Mouse (Mus musculus) heart, adult 11 months (tissue): Measurements from ENCODE around the gene Nr0b2.
"Not testable (repeated sequence)": the region's sequence is repeated elsewhere in the genome, so short reads cannot be mapped to it uniquely, and the experiment has no call there.

ENCODE experiments used
- DNase-seq: peaks from one replicate; pipeline ENCODE4 v3.0.0; 2022

Gene Nr0b2

GRCm38 (mm10) chr4:133552768-133553447 is at the start of gene Nr0b2:
TSS of gene Nr0b2 (plus strand) at chr4:133553376.
- DNase-seq: peak; percentile 95

- DNase-seq: no peak
Measured at GRCm38 (mm10) chr4:133504300-133504699, 48.9 kb upstream of the Nr0b2 start.

- DNase-seq: no peak
Measured at GRCm38 (mm10) chr4:133504755-133505485, 48.3 kb upstream of the Nr0b2 start.

GRCm38 (mm10) chr4:133506573-133506972 is 46.6 kb upstream of the Nr0b2 start:
- no peak for DNase-seq

- no peak for DNase-seq
Measured at GRCm38 (mm10) chr4:133508990-133509389, 44.2 kb upstream of the Nr0b2 start.

GRCm38 (mm10) chr4:133511050-133511449 is 42.1 kb upstream of the Nr0b2 start:
- no peak for DNase-seq

- not testable (repeated sequence) for DNase-seq
Measured at GRCm38 (mm10) chr4:133512511-133512910, 40.7 kb upstream of the Nr0b2 start.

GRCm38 (mm10) chr4:133512972-133513371 is 40.2 kb upstream of the Nr0b2 start:
- peak; percentile 94 for DNase-seq

- no peak for DNase-seq
Measured at GRCm38 (mm10) chr4:133518601-133519368, 34.4 kb upstream of the Nr0b2 start, which contains the start of gene Kdf1. TSS of gene Kdf1 (plus strand) at chr4:133518963.

- DNase-seq: no peak
Measured at GRCm38 (mm10) chr4:133519369-133519665, 33.9 kb upstream of the Nr0b2 start.

- DNase-seq: no peak
Measured at GRCm38 (mm10) chr4:133521502-133521901, 31.7 kb upstream of the Nr0b2 start.

- DNase-seq: no peak
Measured at GRCm38 (mm10) chr4:133527788-133528187, 25.4 kb upstream of the Nr0b2 start.

GRCm38 (mm10) chr4:133532777-133533176 is 20.4 kb upstream of the Nr0b2 start:
- no peak for DNase-seq

- no peak for DNase-seq
Measured at GRCm38 (mm10) chr4:133536081-133536480, 17.1 kb upstream of the Nr0b2 start.

GRCm38 (mm10) chr4:133536652-133537051 is 16.5 kb upstream of the Nr0b2 start:
- no peak for DNase-seq

GRCm38 (mm10) chr4:133545272-133546231 is 7.6 kb upstream of the Nr0b2 start, which contains the start of gene Nudc:
TSS of gene Nudc (minus strand) at chr4:133545996.
- DNase-seq: peak; percentile 100

- DNase-seq: no peak
Measured at GRCm38 (mm10) chr4:133552029-133552428, 1.1 kb upstream of the Nr0b2 start.

- peak; percentile 94 for DNase-seq
Measured at GRCm38 (mm10) chr4:133553448-133554330, 513 bp downstream of the Nr0b2 start.

- DNase-seq: no peak
Measured at GRCm38 (mm10) chr4:133557041-133557717, 4.0 kb downstream of the Nr0b2 start.

GRCm38 (mm10) chr4:133559846-133560245 is 6.7 kb downstream of the Nr0b2 start:
- DNase-seq: no peak

GRCm38 (mm10) chr4:133561622-133562021 is 8.4 kb downstream of the Nr0b2 start:
- DNase-seq: no peak
